ENCODE assay signal across 26 mouse cellular contexts in the genomic region with DNA sequence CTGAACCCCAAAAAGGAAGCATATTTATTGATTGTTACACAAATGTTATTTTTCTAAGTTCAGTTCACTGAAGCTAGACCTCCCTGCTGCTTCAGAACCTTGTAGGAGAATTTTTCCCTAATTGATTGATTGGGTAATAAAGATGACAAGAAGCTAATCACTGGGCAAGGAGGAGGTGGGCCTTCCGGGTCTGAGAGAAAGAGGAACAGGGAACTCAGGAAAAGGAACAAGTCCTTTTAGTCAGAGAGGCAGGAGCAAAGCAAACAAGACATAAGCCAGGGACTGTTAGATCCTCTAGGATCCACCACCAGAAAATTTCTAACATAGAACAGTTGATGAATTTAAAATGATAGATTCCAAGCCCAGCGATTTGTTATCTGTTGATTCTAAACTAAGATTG. TPM values are rescaled to one million over a fixed set of nuclear protein-coding genes. Genes with fewer than 3 reads are reported as not detected.
"Had no signal": no experiment of that assay in that cellular context is flagged by ENCODE, and none has a peak within 500 bp of the region (broad histone marks: within the 10 kb centered on the region; RNA-seq: fewer than 3 reads in every experiment).

No protein-coding gene starts in this region.

- H3K4me3 ChIP-seq: liver, embryonic 15.5 days; lung, embryonic 15.5 days; megakaryocyte, embryonic 14.5 days; midbrain, embryonic 13.5 days; myocyte; neural tube, embryonic 13.5 days; neural tube, embryonic 15.5 days had no signal

- H3K4me1 ChIP-seq: liver, embryonic 15.5 days; lung, embryonic 15.5 days; megakaryocyte, embryonic 14.5 days; midbrain, embryonic 13.5 days; neural tube, embryonic 13.5 days; neural tube, embryonic 15.5 days had no signal

- H3K27ac ChIP-seq: liver, embryonic 15.5 days; lung, embryonic 15.5 days; macrophage; midbrain, embryonic 13.5 days; neural tube, embryonic 13.5 days; neural tube, embryonic 15.5 days had no signal

- H3K36me3 ChIP-seq: liver, embryonic 15.5 days; lung, embryonic 15.5 days; midbrain, embryonic 13.5 days; neural tube, embryonic 13.5 days; neural tube, embryonic 15.5 days had no signal

- H3K9ac ChIP-seq: liver, embryonic 15.5 days; liver, postnatal 0 days; lung, embryonic 15.5 days; midbrain, embryonic 13.5 days; neural tube, embryonic 13.5 days; neural tube, embryonic 15.5 days had no signal

- H3K27me3 ChIP-seq: liver, embryonic 15.5 days; lung, embryonic 15.5 days; midbrain, embryonic 13.5 days; neural tube, embryonic 13.5 days; neural tube, embryonic 15.5 days had no signal

- H3K9me3 ChIP-seq: liver, embryonic 15.5 days; lung, embryonic 15.5 days; megakaryocyte, embryonic 14.5 days; midbrain, embryonic 13.5 days; neural tube, embryonic 13.5 days; neural tube, embryonic 15.5 days had no signal

- H3K4me2 ChIP-seq: liver, embryonic 15.5 days; lung, embryonic 15.5 days; midbrain, embryonic 11.5 days; midbrain, embryonic 13.5 days; neural tube, embryonic 13.5 days; neural tube, embryonic 15.5 days had no signal

- DNase-seq: liver, postnatal 0 days; lung, adult 2 months; retina, postnatal 1 day; right cerebral cortex, adult 18-20 months; right cerebral cortex, postnatal 25 days; right cerebral cortex, postnatal 4 days; spleen, adult 18-20 months; thymus, adult 2 months; thymus, postnatal 25 days; thymus, postnatal 4 days had no signal

- ATAC-seq: liver, postnatal 0 days; lung, postnatal 0 days; midbrain, embryonic 13.5 days; midbrain, embryonic 16.5 days had no signal

RNA-seq across cellular contexts. Expression of gene Slc22a8, which starts 32.2 kb away (rescaled TPM):
- polyA plus RNA-seq: lung, adult 2 months; macrophage; myocyte; neural tube, embryonic 11.5 days; small intestine, adult 2 months; stomach, embryonic 14.5 days; urinary bladder, adult 2 months had no signal

RNA-seq across cellular contexts. Expression of gene Slc22a6, which starts 58.9 kb away (rescaled TPM):
- polyA plus RNA-seq: liver, postnatal 0 days; lung, adult 2 months; lung, postnatal 0 days; macrophage; myocyte; small intestine, adult 2 months; stomach, embryonic 14.5 days; stomach, embryonic 16.5 days; urinary bladder, adult 2 months had no signal
